Mouse (Mus musculus): ENCODE data around the gene Tle6. TPM values are rescaled to one million over a fixed set of nuclear protein-coding genes. Genes with fewer than 3 reads are reported as not detected.
A peak's percentile ranks its signal among the peaks of the same experiment; 100 is the strongest.

The Tle6 gene
- polyA plus RNA-seq, 1 experiment from 2014 or later = 17.1 TPM

- ATAC-seq (ENCODE audit: low read depth) = no peak
- Histone ChIP-seq H3K27ac (replicated peaks; ENCODE audit: low read depth, low read length) (no peak overlapping the region), H3K9me3 (ENCODE audit: control insufficient read depth, low read length) (0 out of 2 replicates have a peak, but pooled peaks cover 8% of the 10 kb centered on the region)
Measured at GRCm38 (mm10) chr10:81608308-81608707, 7.4 kb upstream of the Tle6 start.

GRCm38 (mm10) chr10:81605974-81606751 lies 5.3 kb upstream of the Tle6 start, which contains the start of gene BC025920:
TSS of gene BC025920 (plus strand) at chr10:81606270.
- peaks cover 18% of the 10 kb centered on the region for H3K4me1 ChIP-seq (ENCODE audit: control insufficient read depth, insufficient read depth, low read length)
- 0 out of 2 replicates have a peak, but pooled peaks cover 5% of the 10 kb centered on the region for H3K9me3 ChIP-seq (ENCODE audit: control insufficient read depth, low read length)
- 0 out of 2 replicates have a peak, but pooled peaks cover 4% of the 10 kb centered on the region for H3K36me3 ChIP-seq (ENCODE audit: control insufficient read depth, insufficient read depth, low read length)
- peak; percentile 99 for DNase-seq (ENCODE audit: low spot score)
- no peaks in the 10 kb centered on the region for H3K27me3 ChIP-seq (replicated peaks; ENCODE audit: control insufficient read depth, insufficient read depth, low read length)
- peak within 1 kb of the TSS; percentile 88 for H3K27ac ChIP-seq (replicated peaks; ENCODE audit: low read depth, low read length)
- WGBS = under 1% methylated on average over 39 of the region's 39 CpGs
- peak within 1 kb of the TSS; percentile 78 for H3K4me2 ChIP-seq (ENCODE audit: low read depth, low read length)
- ATAC-seq (ENCODE audit: low read depth) = peak; percentile 92
- peak within 1 kb of the TSS; percentile 48 for H3K4me3 ChIP-seq (ENCODE audit: low read depth, low read length)
- peak within 1 kb of the TSS; percentile 59 for H3K9ac ChIP-seq (ENCODE audit: low read depth, low read length)

More at GRCm38 (mm10) chr10:81608308-81608707, 7.4 kb upstream of the Tle6 start:
- Histone ChIP-seq H3K4me2 (ENCODE audit: low read depth, low read length) (no peak overlapping the region), H3K4me3 (ENCODE audit: low read depth, low read length) (no peak overlapping the region), H3K36me3 (ENCODE audit: control insufficient read depth, insufficient read depth, low read length) (0 out of 2 replicates have a peak, but pooled peaks cover 4% of the 10 kb centered on the region), H3K9ac (ENCODE audit: low read depth, low read length) (no peak overlapping the region), H3K4me1 (ENCODE audit: control insufficient read depth, insufficient read depth, low read length) (peaks cover 6% of the 10 kb centered on the region), H3K27me3 (replicated peaks; ENCODE audit: control insufficient read depth, insufficient read depth, low read length) (no peaks in the 10 kb centered on the region)
- 83% methylated on average over 1 of the region's 1 CpGs for WGBS
- DNase-seq (ENCODE audit: low spot score) = no peak

- H3K36me3 ChIP-seq (ENCODE audit: control insufficient read depth, insufficient read depth, low read length) = 0 out of 2 replicates have a peak, but pooled peaks cover 4% of the 10 kb centered on the region
- H3K4me2 ChIP-seq (ENCODE audit: low read depth, low read length) = peak overlapping the region; percentile 64
- no peak for ATAC-seq (ENCODE audit: low read depth)
- H3K9me3 ChIP-seq (ENCODE audit: control insufficient read depth, low read length) = no peaks in the 10 kb centered on the region
- peaks cover 20% of the 10 kb centered on the region for H3K4me1 ChIP-seq (ENCODE audit: control insufficient read depth, insufficient read depth, low read length)
- H3K27me3 ChIP-seq (replicated peaks; ENCODE audit: control insufficient read depth, insufficient read depth, low read length) = no peaks in the 10 kb centered on the region
- H3K9ac ChIP-seq (ENCODE audit: low read depth, low read length) = peak overlapping the region; percentile 48
- H3K27ac ChIP-seq (replicated peaks; ENCODE audit: low read depth, low read length) = peak overlapping the region; percentile 88
- peak overlapping the region; percentile 48 for H3K4me3 ChIP-seq (ENCODE audit: low read depth, low read length)
- DNase-seq (ENCODE audit: low spot score) = no peak
- WGBS = 3% methylated on average over 14 of the region's 14 CpGs
Measured at GRCm38 (mm10) chr10:81605666-81605973, 4.7 kb upstream of the Tle6 start.

GRCm38 (mm10) chr10:81604968-81605665 lies 4.2 kb upstream of the Tle6 start:
- peak; percentile 94 for DNase-seq (ENCODE audit: low spot score)
- Histone ChIP-seq H3K4me2 (ENCODE audit: low read depth, low read length) (peak overlapping the region; percentile 64), H3K9ac (ENCODE audit: low read depth, low read length) (peak overlapping the region; percentile 48), H3K4me3 (ENCODE audit: low read depth, low read length) (peak overlapping the region; percentile 48), H3K27ac (replicated peaks; ENCODE audit: low read depth, low read length) (peak overlapping the region; percentile 88), H3K9me3 (ENCODE audit: control insufficient read depth, low read length) (no peaks in the 10 kb centered on the region), H3K4me1 (ENCODE audit: control insufficient read depth, insufficient read depth, low read length) (peaks cover 20% of the 10 kb centered on the region), H3K36me3 (ENCODE audit: control insufficient read depth, insufficient read depth, low read length) (0 out of 2 replicates have a peak, but pooled peaks cover 4% of the 10 kb centered on the region), H3K27me3 (replicated peaks; ENCODE audit: control insufficient read depth, insufficient read depth, low read length) (no peaks in the 10 kb centered on the region)
- WGBS = 19% methylated on average over 29 of the region's 29 CpGs
- ATAC-seq (ENCODE audit: low read depth) = peak; percentile 28; the same call in 1 of the 2 replicates

- no peaks in the 10 kb centered on the region for H3K27me3 ChIP-seq (replicated peaks; ENCODE audit: control insufficient read depth, insufficient read depth, low read length)
- DNase-seq (ENCODE audit: low spot score) (no peak), ATAC-seq (ENCODE audit: low read depth) (no peak)
- H3K9me3 ChIP-seq (ENCODE audit: control insufficient read depth, low read length) = no peaks in the 10 kb centered on the region
- peak overlapping the region; percentile 64 for H3K4me2 ChIP-seq (ENCODE audit: low read depth, low read length)
- H3K4me1 ChIP-seq (ENCODE audit: control insufficient read depth, insufficient read depth, low read length) = peaks cover 20% of the 10 kb centered on the region
- H3K27ac ChIP-seq (replicated peaks; ENCODE audit: low read depth, low read length) = no peak overlapping the region
- H3K4me3 ChIP-seq (ENCODE audit: low read depth, low read length) = no peak overlapping the region
- WGBS = 77% methylated on average over 12 of the region's 12 CpGs
- H3K36me3 ChIP-seq (ENCODE audit: control insufficient read depth, insufficient read depth, low read length) = 0 out of 2 replicates have a peak, but pooled peaks cover 4% of the 10 kb centered on the region
- H3K9ac ChIP-seq (ENCODE audit: low read depth, low read length) = no peak overlapping the region
Measured at GRCm38 (mm10) chr10:81604019-81604967, 3.4 kb upstream of the Tle6 start.

- Histone ChIP-seq H3K9ac (ENCODE audit: low read depth, low read length) (no peak overlapping the region), H3K9me3 (ENCODE audit: control insufficient read depth, low read length) (no peaks in the 10 kb centered on the region), H3K4me3 (ENCODE audit: low read depth, low read length) (no peak overlapping the region), H3K4me1 (ENCODE audit: control insufficient read depth, insufficient read depth, low read length) (peaks cover 22% of the 10 kb centered on the region), H3K27ac (replicated peaks; ENCODE audit: low read depth, low read length) (peak overlapping the region; percentile 6; the same call in 1 of the 2 replicates), H3K36me3 (ENCODE audit: control insufficient read depth, insufficient read depth, low read length) (no peaks in the 10 kb centered on the region), H3K4me2 (ENCODE audit: low read depth, low read length) (no peak overlapping the region), H3K27me3 (replicated peaks; ENCODE audit: control insufficient read depth, insufficient read depth, low read length) (no peaks in the 10 kb centered on the region)
- ATAC-seq (ENCODE audit: low read depth) = no peak
- peak; percentile 86 for DNase-seq (ENCODE audit: low spot score)
- WGBS = 14% methylated on average over 4 of the region's 4 CpGs
Measured at GRCm38 (mm10) chr10:81602741-81603151, 1.9 kb upstream of the Tle6 start.

GRCm38 (mm10) chr10:81601396-81601905 lies 578 bp upstream of the Tle6 start:
- H3K9me3 ChIP-seq (ENCODE audit: control insufficient read depth, low read length) = no peaks in the 10 kb centered on the region
- H3K4me2 ChIP-seq (ENCODE audit: low read depth, low read length) = peak overlapping the region; percentile 59
- no peaks in the 10 kb centered on the region for H3K27me3 ChIP-seq (replicated peaks; ENCODE audit: control insufficient read depth, insufficient read depth, low read length)
- H3K4me1 ChIP-seq (ENCODE audit: control insufficient read depth, insufficient read depth, low read length) = peaks cover 28% of the 10 kb centered on the region
- H3K27ac ChIP-seq (replicated peaks; ENCODE audit: low read depth, low read length) = peak overlapping the region; percentile 80
- no peaks in the 10 kb centered on the region for H3K36me3 ChIP-seq (ENCODE audit: control insufficient read depth, insufficient read depth, low read length)
- peak overlapping the region; percentile 22; the same call in 1 of the 2 replicates for H3K9ac ChIP-seq (ENCODE audit: low read depth, low read length)
- whole genome bisulfite sequencing = 18% methylated on average over 7 of the region's 7 CpGs
- no peak for ATAC-seq (ENCODE audit: low read depth)
- DNase-seq (ENCODE audit: low spot score) = no peak
- peak overlapping the region; percentile 28 for H3K4me3 ChIP-seq (ENCODE audit: low read depth, low read length)

All from embryonic facial prominence, embryonic 14.5 days (tissue).